Mouse (Mus musculus) forebrain, postnatal 0 days (tissue): ENCODE results near the gene Myh2. TPM values are rescaled to one million over a fixed set of nuclear protein-coding genes. Genes with fewer than 3 reads are reported as not detected.
A peak's percentile ranks its signal among the peaks of the same experiment; 100 is the strongest.

Experiments used
- ATAC-seq: fragments of 200-750 bp; cut with Nextera tagmentation; 2 replicates; pipeline ENCODE4 v1.8.0; 2017; ENCODE audit warnings: mild to moderate bottlenecking, moderate library complexity
- DNase-seq: peaks from one replicate; pipeline ENCODE4 v3.0.0-alpha.2; 2015
- H3K27ac ChIP-seq: fragments of 300-500 bp; sonication (generic); 2 replicates; pipeline ENCODE4 v1.5.1; 2014; ENCODE audit warnings: low read depth, mild to moderate bottlenecking, antibody characterized with exemption, low read length, moderate library complexity, mixed read lengths
- H3K27me3 ChIP-seq: fragments of 300-500 bp; sonication (generic); 2 replicates; pipeline ENCODE4 v1.6.1; 2014; ENCODE audit warnings: mild to moderate bottlenecking, low read length, mixed read lengths; ENCODE audit not compliant: insufficient read depth
- H3K36me3 ChIP-seq: fragments of 300-500 bp; sonication (generic); 2 replicates; pipeline ENCODE4 v1.6.1; 2014; ENCODE audit warnings: mild to moderate bottlenecking, moderate library complexity; ENCODE audit not compliant: insufficient read depth
- H3K4me1 ChIP-seq: fragments of 300-500 bp; sonication (generic); 2 replicates; pipeline ENCODE4 v1.6.1; 2014; ENCODE audit warnings: antibody characterized with exemption; ENCODE audit not compliant: insufficient read depth
- H3K4me2 ChIP-seq: fragments of 300-500 bp; sonication (generic); 2 replicates; pipeline ENCODE4 v1.6.1; 2014; ENCODE audit warnings: low read depth, mild to moderate bottlenecking, moderate library complexity
- H3K4me3 ChIP-seq: fragments of 300-500 bp; sonication (generic); 2 replicates; pipeline ENCODE4 v1.5.1; 2014; ENCODE audit warnings: low read depth, low read length, mixed read lengths
- H3K9ac ChIP-seq: fragments of 300-500 bp; sonication (generic); 2 replicates; pipeline ENCODE4 v1.6.1; 2014; ENCODE audit warnings: mild to moderate bottlenecking
- H3K9me3 ChIP-seq: fragments of 300-500 bp; sonication (generic); 2 replicates; pipeline ENCODE4 v1.6.1; 2016; ENCODE audit warnings: low read length
- CTCF ChIP-seq: sonication (generic); IDR thresholded peaks from 2 replicates; pipeline ENCODE4 v1.5.1; 2016; ENCODE audit warnings: antibody characterized with exemption, control low read depth, low read depth
- WGBS: fragments of 180-500 bp; shearing (Covaris S2); extraction: QIAGEN DNeasy Blood & Tissue Kit; methylation state at CpG from one replicate; pipeline ENCODE4 v1.1.7; 2014; 5-methylcytosine and 5-hydroxymethylcytosine counted together
- polyA plus RNA-seq: library from polyadenylated mRNA; unstranded; fragments of >200 nt; fragmentation: Nextera tagmentation; extraction: Ambion mirVana; gene quantifications from 2 replicates; pipeline ENCODE4 v1.2.1, GENCODE M21; 2015
- total RNA-seq: library from RNA; depleted of rRNA; stranded (reverse); fragments of >200 nt; gene quantifications from 2 replicates; pipeline ENCODE4 v1.2.3, GENCODE M21; 2014

The Myh2 gene
- total and polyA plus RNA-seq, 2 experiments from 2014 or later = 0.18 to 0.33 TPM

DNA sequence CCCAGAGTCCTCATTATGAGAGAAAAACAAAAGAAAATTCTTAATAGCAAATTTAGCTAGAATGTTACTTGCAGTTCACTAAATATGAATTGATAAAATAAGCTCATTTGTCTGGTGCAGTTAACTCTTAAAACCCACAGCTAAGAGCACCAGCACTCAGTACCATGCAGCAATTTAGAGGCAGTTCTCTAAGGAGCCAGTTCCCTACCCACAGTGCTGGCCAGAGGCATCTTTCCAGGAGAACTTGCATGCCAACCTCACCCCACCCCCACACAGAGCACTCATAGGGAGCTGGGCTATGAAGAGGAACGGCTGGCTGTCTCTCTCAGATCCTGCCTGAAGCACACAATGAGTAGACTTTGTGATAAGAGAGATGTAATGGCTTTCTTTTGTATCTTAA is 17.7 kb upstream of the Myh2 start:
- Histone ChIP-seq H3K9ac (no peak overlapping the region), H3K4me3 (no peak overlapping the region), H3K27ac (no peak overlapping the region), H3K27me3 (no peaks in the 10 kb centered on the region), H3K4me1 (no peaks in the 10 kb centered on the region; the same call in none of the 2 replicates), H3K4me2 (no peak overlapping the region), H3K9me3 (no peaks in the 10 kb centered on the region), H3K36me3 (no peaks in the 10 kb centered on the region)
- TF ChIP-seq CTCF = no peak
- peak; percentile 72 for DNase-seq
- 0% methylated on average over 1 of the region's 1 CpGs for WGBS
- ATAC-seq = peak; percentile 81

- H3K27me3 ChIP-seq = no peaks in the 10 kb centered on the region
- H3K9me3 ChIP-seq = no peaks in the 10 kb centered on the region
- DNase-seq = no peak
- no peaks in the 10 kb centered on the region for H3K36me3 ChIP-seq
- H3K9ac ChIP-seq = no peak overlapping the region
- TF ChIP-seq CTCF = no peak
- no peak overlapping the region for H3K27ac ChIP-seq
- H3K4me2 ChIP-seq = no peak overlapping the region
- ATAC-seq = no peak
- WGBS = 69% methylated on average over 1 of the region's 1 CpGs
- no peaks in the 10 kb centered on the region; the same call in none of the 2 replicates for H3K4me1 ChIP-seq
- no peak overlapping the region for H3K4me3 ChIP-seq
These were observed 17.0 kb upstream of the Myh2 start for GRCm38 (mm10) chr11:67153843-67154242.

GRCm38 (mm10) chr11:67155650-67156049 is 15.2 kb upstream of the Myh2 start:
- Histone ChIP-seq H3K27ac (no peak overlapping the region), H3K4me3 (no peak overlapping the region), H3K36me3 (no peaks in the 10 kb centered on the region), H3K9me3 (no peaks in the 10 kb centered on the region), H3K4me2 (no peak overlapping the region), H3K27me3 (no peaks in the 10 kb centered on the region), H3K9ac (no peak overlapping the region), H3K4me1 (no peaks in the 10 kb centered on the region; the same call in 1 of the 2 replicates)
- no peak for ATAC-seq
- no peak for DNase-seq
- WGBS = 92% methylated on average over 2 of the region's 2 CpGs
- TF ChIP-seq CTCF = no peak

DNA sequence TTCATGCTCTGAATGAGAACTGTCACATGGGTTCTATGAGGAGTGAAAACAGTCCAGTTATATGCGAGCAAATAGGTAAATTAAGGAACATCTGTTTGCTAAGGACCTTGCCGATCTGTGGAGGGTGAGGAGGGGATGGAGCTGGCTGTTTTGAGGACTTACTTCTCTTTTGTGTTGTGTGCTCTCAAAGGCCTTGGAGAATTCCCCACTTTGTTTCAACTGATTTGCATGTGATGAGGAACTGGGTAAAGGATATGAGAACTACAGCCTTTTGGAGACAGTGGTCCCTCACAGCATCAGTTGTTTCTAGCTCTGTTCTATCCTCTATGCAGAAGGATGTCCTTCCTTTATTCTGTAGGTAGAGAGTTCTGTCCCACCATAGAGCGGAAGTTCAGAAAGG is 10.7 kb upstream of the Myh2 start:
- Histone ChIP-seq H3K9ac (no peak overlapping the region), H3K9me3 (no peaks in the 10 kb centered on the region), H3K4me2 (no peak overlapping the region), H3K36me3 (no peaks in the 10 kb centered on the region), H3K27me3 (no peaks in the 10 kb centered on the region), H3K27ac (no peak overlapping the region), H3K4me1 (no peaks in the 10 kb centered on the region), H3K4me3 (no peak overlapping the region)
- ATAC-seq (no peak), DNase-seq (no peak)
- 91% methylated on average over 3 of the region's 3 CpGs for WGBS
- TF ChIP-seq CTCF = no peak

DNA sequence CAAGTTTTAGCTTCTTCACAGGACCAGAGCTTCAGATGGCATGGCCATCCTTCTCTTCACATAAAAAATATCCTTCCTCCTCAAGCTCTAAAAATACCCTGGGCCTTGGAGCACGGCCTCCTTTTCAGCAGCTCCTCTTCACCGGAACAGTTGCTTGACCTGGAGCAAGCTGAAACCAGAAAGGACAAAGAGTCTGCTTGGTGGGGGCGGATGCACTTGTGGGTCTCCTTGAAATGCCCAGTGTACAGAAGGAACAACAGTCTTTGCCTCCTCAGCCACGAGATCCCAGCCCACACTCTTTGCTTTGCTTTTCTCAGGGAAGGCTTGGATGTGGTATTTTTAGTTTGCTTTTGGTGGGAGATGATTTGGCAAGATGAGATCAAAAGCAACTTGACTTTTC is 7.1 kb upstream of the Myh2 start:
- no peak overlapping the region for H3K27ac ChIP-seq
- DNase-seq (no peak), ATAC-seq (no peak)
- no peak overlapping the region for H3K9ac ChIP-seq
- no peaks in the 10 kb centered on the region for H3K27me3 ChIP-seq
- no peaks in the 10 kb centered on the region for H3K9me3 ChIP-seq
- TF ChIP-seq CTCF = no peak
- WGBS = 80% methylated on average over 4 of the region's 4 CpGs
- H3K4me2 ChIP-seq = no peak overlapping the region
- H3K4me3 ChIP-seq = no peak overlapping the region
- H3K4me1 ChIP-seq = no peaks in the 10 kb centered on the region
- no peaks in the 10 kb centered on the region for H3K36me3 ChIP-seq

DNA sequence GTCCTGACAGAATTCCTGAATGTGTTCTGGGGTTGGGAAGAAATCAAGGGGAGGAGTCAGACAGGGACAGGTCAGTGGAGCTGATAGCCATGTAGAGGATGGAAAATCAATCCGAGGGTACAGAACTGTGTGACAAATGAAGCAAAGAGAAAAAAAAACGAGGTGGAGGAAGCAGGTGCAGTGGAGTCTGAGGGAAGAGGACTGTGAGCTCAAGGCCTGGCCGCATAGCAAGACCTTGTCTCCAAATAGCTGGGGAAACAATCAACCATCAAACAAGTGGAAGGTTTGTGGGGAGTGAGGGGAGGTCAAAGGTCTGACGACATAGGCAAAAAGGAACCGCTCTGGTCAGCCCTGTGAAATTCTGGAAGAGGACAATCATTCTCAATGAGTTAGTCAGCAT is 6.0 kb upstream of the Myh2 start:
- no peaks in the 10 kb centered on the region for H3K4me1 ChIP-seq
- no peak overlapping the region for H3K4me3 ChIP-seq
- no peaks in the 10 kb centered on the region for H3K9me3 ChIP-seq
- no peak for TF ChIP-seq CTCF
- no peaks in the 10 kb centered on the region for H3K36me3 ChIP-seq
- ATAC-seq (no peak), DNase-seq (no peak)
- H3K27me3 ChIP-seq = no peaks in the 10 kb centered on the region
- H3K4me2 ChIP-seq = no peak overlapping the region
- H3K27ac ChIP-seq = no peak overlapping the region
- no peak overlapping the region for H3K9ac ChIP-seq
- 69% methylated on average over 5 of the region's 5 CpGs for WGBS

GRCm38 (mm10) chr11:67169301-67169700 is 1.5 kb upstream of the Myh2 start:
- H3K27ac ChIP-seq = no peak overlapping the region
- H3K4me2 ChIP-seq = no peak overlapping the region
- no peak for ATAC-seq
- no peaks in the 10 kb centered on the region for H3K9me3 ChIP-seq
- WGBS = 55% methylated on average over 5 of the region's 5 CpGs
- no peaks in the 10 kb centered on the region for H3K36me3 ChIP-seq
- H3K9ac ChIP-seq = no peak overlapping the region
- H3K27me3 ChIP-seq = no peaks in the 10 kb centered on the region
- no peak for DNase-seq
- H3K4me1 ChIP-seq = no peaks in the 10 kb centered on the region
- TF ChIP-seq CTCF = no peak
- no peak overlapping the region for H3K4me3 ChIP-seq

DNA sequence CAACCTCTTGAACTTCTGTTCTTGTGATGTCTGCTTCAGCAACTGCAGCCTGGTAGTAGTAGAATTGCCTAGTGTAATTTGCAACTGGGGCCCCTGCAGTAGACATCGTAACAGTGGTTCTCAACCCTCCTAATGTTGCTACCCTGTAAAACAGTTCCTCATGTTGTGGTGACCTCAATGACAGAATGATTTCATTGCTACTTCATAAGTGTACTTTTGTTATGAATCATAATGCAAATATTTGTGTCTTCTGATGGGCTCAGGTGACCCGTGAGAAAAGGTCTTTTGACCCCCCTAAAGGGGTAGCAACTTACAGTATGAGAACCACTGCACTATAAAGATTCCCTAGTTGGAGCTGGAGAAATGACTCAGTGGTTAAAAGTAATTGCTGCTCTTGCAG is 1.6 kb downstream of the Myh2 start:
- Histone ChIP-seq H3K27ac (no peak overlapping the region), H3K4me3 (no peak overlapping the region), H3K9ac (no peak overlapping the region), H3K4me2 (no peak overlapping the region), H3K9me3 (no peaks in the 10 kb centered on the region), H3K36me3 (no peaks in the 10 kb centered on the region), H3K4me1 (no peaks in the 10 kb centered on the region), H3K27me3 (no peaks in the 10 kb centered on the region)
- WGBS = 92% methylated on average over 2 of the region's 2 CpGs
- no peak for TF ChIP-seq CTCF
- DNase-seq = no peak
- no peak for ATAC-seq
